Mouse (Mus musculus) ovary, postnatal 10 days (tissue): Measurements from ENCODE around the gene Cotl1.

Experiments
- DNase-seq: peaks from one replicate; pipeline ENCODE4 v3.0.0; 2022; ENCODE audit warnings: low spot score

Gene Cotl1

GRCm38 (mm10) chr8:119838100-119838982 is 2.0 kb downstream of the Cotl1 start:
- DNase-seq = no peak

- DNase-seq = no peak
Observed at GRCm38 (mm10) chr8:119837553-119838071, 2.7 kb downstream of the Cotl1 start.

DNA sequence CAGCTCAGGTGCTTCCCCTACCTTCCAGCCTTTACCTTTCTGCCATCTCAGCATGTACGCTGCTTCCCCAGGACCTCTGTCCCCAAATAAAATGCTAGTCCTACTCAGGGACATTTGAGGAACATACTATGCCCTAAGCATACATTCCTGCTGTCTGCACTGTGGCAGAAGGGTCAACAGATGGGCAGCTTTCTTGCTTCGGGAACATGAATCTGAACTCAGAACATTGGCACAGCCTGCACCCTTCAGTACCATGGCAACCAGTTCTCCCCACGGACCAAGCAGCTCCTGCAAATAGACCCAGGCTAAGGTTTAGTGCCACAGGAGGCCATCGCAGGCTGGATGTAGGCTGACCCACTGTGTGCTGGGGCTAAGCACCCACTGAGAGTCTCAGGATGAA is 3.5 kb downstream of the Cotl1 start:
- DNase-seq = no peak

- DNase-seq = no peak
Observed at GRCm38 (mm10) chr8:119835270-119835669, 5.1 kb downstream of the Cotl1 start.

- no peak for DNase-seq
Observed at GRCm38 (mm10) chr8:119834676-119835075, 5.7 kb downstream of the Cotl1 start.

DNA sequence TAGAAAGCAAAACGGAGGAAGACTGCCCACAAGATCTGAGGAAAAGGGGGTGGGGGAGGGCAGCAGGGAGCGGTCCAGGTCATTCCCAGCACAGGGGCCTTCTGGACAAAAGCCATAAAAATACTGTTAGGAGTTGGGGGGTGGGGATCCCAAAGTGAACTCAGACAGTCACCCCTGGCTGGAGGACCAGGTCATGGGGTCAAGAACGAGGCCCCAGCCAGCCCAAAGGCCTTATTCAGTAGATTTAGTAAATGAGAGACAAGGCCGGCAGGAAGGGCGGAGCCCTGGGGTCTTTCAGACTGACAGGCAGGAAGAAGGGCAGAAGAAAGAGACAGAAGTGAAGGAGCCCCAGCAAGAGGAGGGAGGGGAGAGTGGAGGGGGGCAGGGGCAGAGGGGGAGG is 7.4 kb downstream of the Cotl1 start:
- DNase-seq = no peak

DNA sequence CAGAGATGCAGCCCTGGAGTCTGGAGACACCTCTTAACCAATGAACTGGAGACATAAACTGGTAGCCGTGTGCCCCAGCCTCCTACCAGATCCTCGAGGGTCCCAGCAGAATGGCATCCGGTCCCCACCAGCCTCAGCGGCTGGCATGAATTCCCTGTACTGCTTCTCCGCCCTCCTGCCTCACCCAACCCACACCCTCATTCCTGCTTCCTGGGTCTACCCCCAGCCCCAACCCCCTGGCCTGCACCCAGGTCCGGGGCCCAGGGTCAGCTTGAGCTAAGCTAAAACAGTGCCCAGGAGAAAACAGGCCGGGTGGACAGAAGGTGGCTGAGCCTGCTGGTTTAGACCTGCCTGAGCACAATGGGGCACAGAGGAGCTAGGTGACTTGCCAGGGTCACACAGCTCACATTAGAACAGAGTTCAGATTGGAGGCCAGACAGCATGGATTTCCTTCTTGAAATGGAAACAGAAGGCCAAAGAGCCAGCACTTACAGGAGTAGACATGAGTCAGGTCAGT is 8.2 kb downstream of the Cotl1 start:
- no peak for DNase-seq

DNA sequence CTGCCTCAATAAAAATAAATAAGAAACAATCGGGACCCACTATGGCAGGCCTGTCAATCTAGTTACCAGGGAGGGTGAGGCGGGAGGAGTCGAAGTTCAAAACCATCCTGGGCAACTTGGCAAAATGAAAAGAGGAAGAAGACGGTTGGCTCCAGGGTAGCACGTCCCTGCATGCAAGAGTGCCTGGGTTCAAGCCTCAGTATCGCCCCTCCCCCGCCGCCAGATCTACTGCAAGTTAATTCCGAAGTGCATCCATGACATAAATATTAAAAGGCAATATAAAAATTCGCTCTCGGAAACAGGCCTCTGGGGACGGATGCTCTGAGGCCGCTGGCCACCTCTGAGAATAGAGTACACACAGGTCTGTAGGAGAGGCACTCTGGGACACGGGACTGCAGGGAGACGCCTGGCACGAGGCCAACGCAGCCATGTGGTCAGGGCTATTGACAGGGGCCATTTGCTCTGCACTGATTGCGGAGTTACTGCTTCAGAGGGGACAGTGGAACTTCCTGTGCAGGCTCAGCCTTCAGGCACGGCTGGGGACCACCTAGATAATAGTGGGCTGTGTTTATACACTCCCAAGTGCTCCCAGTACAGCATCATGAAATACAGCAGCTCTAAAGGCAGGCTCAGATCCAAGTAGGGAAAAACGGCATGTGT is 8.9 kb downstream of the Cotl1 start:
- peak; percentile 60 for DNase-seq

DNA sequence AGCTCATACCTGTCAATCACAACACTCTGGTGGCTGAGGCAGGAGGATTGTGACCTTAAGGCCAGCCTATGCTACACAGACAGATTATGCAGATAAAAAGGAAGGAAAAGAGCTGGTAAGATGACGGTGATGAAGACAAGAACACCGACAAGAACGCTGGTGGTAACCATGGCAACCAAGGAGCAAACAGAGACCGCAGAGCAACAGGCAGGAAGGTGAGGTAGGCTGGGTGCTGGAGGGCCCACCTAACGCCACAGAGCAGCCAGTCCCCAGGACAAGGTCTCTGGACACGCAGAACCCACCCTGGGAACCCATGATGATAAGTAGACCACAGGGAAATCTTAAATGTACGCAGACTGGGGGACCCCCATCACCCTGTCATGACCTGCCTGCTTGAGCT is 9.8 kb downstream of the Cotl1 start:
- no peak for DNase-seq

GRCm38 (mm10) chr8:119829870-119830580 is 10.3 kb downstream of the Cotl1 start:
- DNase-seq = no peak

DNA sequence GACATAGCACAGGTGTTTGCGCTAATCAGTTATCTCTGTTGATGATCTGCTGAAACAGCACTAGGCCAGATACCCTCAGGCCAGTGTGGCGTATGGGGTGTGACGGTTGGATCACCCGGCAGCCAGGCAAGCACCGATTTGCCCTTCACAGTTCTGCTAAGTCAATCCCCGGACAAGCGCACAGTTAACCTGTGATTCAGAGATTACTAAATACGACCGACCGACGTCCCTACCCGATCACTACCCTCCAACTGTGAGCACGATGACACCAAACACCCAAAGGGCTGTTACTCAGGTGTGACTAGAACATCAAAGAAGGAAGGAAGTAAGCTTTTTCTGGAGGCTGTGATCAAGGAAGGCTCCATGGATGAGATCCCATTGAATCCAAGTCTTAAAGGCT is 10.9 kb downstream of the Cotl1 start:
- DNase-seq = no peak

- no peak for DNase-seq
Observed at GRCm38 (mm10) chr8:119829015-119829414, 11.3 kb downstream of the Cotl1 start.

DNA sequence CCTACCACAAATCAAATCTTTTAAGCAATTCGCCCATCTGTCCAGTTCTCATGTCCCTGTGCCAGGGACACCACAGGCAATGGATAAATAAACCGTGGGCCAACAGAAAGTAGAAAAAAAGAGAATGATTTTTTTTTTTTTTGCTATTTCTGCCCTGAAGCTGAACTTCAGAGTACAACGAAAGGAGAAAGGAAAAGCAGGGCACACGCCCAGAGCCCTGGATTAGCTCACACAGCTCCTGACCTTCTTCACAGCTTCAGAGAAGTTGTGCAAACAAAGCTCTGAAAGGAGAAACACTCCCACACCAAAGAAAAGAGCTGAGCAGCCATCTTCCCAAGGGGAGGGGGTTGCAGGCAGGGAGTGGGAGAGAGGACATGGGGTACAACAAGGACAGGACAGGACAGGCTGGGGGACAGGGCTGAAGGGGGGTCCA is 12.6 kb downstream of the Cotl1 start:
- DNase-seq = no peak

GRCm38 (mm10) chr8:119826982-119827381 is 13.4 kb downstream of the Cotl1 start:
- no peak for DNase-seq

- no peak for DNase-seq
Observed at GRCm38 (mm10) chr8:119825950-119826730, 14.2 kb downstream of the Cotl1 start.

- no peak for DNase-seq
Observed at GRCm38 (mm10) chr8:119824809-119825273, 15.5 kb downstream of the Cotl1 start.

DNA sequence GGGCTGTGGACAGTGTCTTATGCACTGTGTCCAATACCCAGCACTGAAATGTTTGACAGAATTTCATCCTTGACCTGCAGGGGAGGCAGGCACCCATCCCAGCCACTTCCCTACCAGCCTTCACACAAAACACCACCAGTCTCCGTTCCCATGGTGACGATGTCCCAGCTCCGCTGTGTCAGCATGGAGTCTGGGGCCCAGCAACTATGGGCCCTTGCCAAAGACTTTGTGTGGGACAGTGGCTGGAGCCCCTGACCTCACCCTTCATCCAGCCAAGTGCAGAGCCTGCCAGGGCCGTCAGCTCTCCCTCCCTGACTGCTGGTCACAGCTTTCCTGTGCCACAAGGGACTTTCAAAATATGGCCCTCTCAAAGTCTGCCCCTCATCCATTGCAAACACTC is 16.2 kb downstream of the Cotl1 start:
- no peak for DNase-seq

DNA sequence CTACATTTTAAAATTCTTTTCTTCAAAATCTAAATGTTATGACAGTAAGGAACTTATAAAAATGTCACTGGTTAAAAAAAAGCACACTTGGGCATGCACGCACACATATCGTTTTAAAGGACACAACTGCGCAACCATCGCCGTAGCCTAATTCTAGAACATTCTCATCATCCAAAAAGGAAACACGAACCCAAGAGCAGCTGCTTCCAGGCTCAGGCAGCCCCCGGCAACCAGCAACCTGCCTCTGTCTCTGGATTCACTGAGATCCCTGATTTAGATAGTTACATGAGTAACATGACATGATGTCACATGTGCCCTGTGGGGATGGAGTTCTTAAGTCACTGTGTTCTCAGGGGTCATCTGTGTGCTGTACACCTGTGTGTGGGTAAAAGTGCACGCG is 17.1 kb downstream of the Cotl1 start:
- DNase-seq = no peak

DNA sequence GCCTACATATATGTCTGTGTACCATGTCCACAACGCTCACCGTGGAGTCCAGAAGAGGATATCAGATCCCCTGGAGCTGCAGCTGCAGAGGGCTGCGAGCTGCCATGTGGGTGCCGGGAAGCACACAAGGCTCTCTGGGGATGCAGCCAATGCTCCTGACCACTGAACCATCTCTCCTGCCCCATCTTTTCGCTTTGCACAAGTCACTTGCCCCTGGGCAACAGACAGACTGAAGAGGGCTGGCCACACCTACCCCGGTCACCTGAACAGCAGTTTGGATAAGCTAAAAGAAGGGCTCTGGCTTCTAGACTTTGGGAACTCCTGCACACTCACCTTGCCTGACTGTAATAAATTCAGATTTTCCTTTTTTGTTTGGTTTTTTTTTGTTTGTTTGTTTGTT is 18.7 kb downstream of the Cotl1 start:
- no peak for DNase-seq

DNA sequence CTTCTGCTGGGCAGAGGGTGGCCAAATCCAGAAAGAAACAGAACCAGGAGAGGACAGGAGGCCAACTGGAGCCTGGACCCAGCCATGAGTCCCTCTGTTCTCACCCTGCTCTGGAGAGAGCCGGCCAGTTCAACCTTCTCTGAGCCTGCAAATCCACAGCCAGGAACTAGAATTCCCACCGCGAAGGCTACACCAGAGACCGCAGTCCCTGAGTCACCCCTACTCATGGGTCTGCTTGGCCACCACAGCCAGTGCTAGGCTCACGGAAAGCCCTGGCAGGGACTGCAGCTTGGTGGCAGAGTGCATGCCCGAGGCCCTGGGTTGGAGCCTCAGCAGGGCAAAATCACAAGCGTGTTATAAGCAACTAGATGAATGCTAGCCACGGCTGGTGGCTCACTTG is 20.4 kb downstream of the Cotl1 start:
- DNase-seq = no peak

- DNase-seq = no peak
Observed at GRCm38 (mm10) chr8:119819316-119819715, 21.0 kb downstream of the Cotl1 start.
